Mouse (Mus musculus) lung, embryonic 16.5 days (tissue): ENCODE data around the gene Cth. TPM values are rescaled to one million over a fixed set of nuclear protein-coding genes. Genes with fewer than 3 reads are reported as not detected.

Experiments used
- ATAC-seq: fragments of 200-750 bp; cut with Nextera tagmentation; 2 replicates; pipeline ENCODE4 v1.8.0; 2017; ENCODE audit warnings: low read depth, mild to moderate bottlenecking, moderate library complexity
- H3K27ac ChIP-seq: fragments of 300-500 bp; sonication (generic); 2 replicates; pipeline ENCODE4 v1.5.1; 2014; ENCODE audit warnings: mild to moderate bottlenecking, control low read depth, low read length
- H3K27me3 ChIP-seq: fragments of 300-500 bp; sonication (generic); 2 replicates; pipeline ENCODE4 v1.6.1; 2014; ENCODE audit warnings: low read depth, low read length, mixed read lengths; ENCODE audit not compliant: control insufficient read depth, insufficient read depth
- H3K36me3 ChIP-seq: fragments of 300-500 bp; sonication (generic); 2 replicates; pipeline ENCODE4 v1.6.1; 2014; ENCODE audit warnings: low read length; ENCODE audit not compliant: control insufficient read depth, insufficient read depth
- H3K4me1 ChIP-seq: fragments of 300-500 bp; sonication (generic); replicated peaks from 2 replicates; pipeline ENCODE4 v1.6.1; 2014; ENCODE audit warnings: low read length, mixed read lengths; ENCODE audit not compliant: control insufficient read depth, insufficient read depth
- H3K4me2 ChIP-seq: fragments of 300-500 bp; sonication (generic); 2 replicates; pipeline ENCODE4 v1.6.1; 2014; ENCODE audit warnings: low read depth, low read length, control low read depth
- H3K4me3 ChIP-seq: fragments of 300-500 bp; sonication (generic); 2 replicates; pipeline ENCODE4 v1.5.1; 2014; ENCODE audit warnings: mild to moderate bottlenecking, low read length, control low read depth
- H3K9ac ChIP-seq: fragments of 300-500 bp; sonication (generic); 2 replicates; pipeline ENCODE4 v1.6.1; 2014; ENCODE audit warnings: low read length, control low read depth
- H3K9me3 ChIP-seq: fragments of 300-500 bp; sonication (generic); 2 replicates; pipeline ENCODE4 v1.6.1; 2016; ENCODE audit warnings: low read length; ENCODE audit not compliant: control insufficient read depth
- WGBS: fragments of 180-500 bp; shearing (Covaris S2); extraction: QIAGEN DNeasy Blood & Tissue Kit; methylation state at CpG from one replicate; pipeline ENCODE4 v1.1.7; 2014; 5-methylcytosine and 5-hydroxymethylcytosine counted together
- polyA plus RNA-seq: library from polyadenylated mRNA; unstranded; fragments of >200 nt; fragmentation: Nextera tagmentation; extraction: Ambion mirVana; gene quantifications from 2 replicates; pipeline ENCODE4 v1.2.1, GENCODE M21; 2015

The Cth gene
- polyA plus RNA-seq, 1 experiment from 2014 or later = 10.1 TPM

DNA sequence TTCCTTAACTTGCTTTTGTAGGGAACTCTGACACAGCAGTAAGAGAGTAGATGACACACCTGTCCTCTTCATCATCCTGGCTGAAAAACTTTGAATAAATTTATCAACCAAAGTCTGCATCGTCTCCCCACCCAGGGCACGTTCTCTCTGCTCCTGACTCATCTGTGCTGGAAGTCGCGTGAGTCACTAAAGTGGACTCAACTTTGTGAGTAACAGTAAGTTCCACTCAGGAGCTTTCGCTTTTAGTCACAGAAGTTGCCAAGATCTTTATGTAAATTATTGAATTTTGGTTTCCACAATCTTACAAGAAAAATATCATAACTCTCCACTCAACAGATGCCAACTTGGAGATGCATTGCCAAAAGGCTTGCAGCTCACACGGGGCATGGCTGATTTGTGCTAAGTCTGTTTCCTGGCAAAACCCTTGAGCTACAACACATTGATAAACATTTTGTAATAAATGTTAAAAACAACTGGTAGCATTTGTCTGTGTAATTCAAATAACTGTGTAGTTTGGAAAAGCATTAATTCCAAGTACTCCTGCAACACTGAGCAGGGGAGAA lies 40.7 kb downstream of the Cth start:
- H3K9ac ChIP-seq = no peak overlapping the region
- no peak for ATAC-seq
- H3K36me3 ChIP-seq = no peaks in the 10 kb centered on the region
- H3K27me3 ChIP-seq = no peaks in the 10 kb centered on the region
- H3K27ac ChIP-seq = no peak overlapping the region
- no peak overlapping the region for H3K4me3 ChIP-seq
- 67% methylated on average over 6 of the region's 6 CpGs for WGBS
- H3K4me2 ChIP-seq = no peak overlapping the region
- H3K4me1 ChIP-seq = no peaks in the 10 kb centered on the region
- H3K9me3 ChIP-seq = no peaks in the 10 kb centered on the region

GRCm38 (mm10) chr3:157883085-157883484 lies 41.8 kb downstream of the Cth start:
- WGBS = 74% methylated on average over 4 of the region's 4 CpGs
- Histone ChIP-seq H3K27ac (no peak overlapping the region), H3K9me3 (no peaks in the 10 kb centered on the region), H3K4me3 (no peak overlapping the region), H3K9ac (no peak overlapping the region), H3K4me1 (no peaks in the 10 kb centered on the region), H3K36me3 (no peaks in the 10 kb centered on the region), H3K4me2 (no peak overlapping the region), H3K27me3 (no peaks in the 10 kb centered on the region)
- ATAC-seq = no peak

GRCm38 (mm10) chr3:157881992-157882391 lies 42.9 kb downstream of the Cth start:
- no peaks in the 10 kb centered on the region for H3K9me3 ChIP-seq
- no peak overlapping the region for H3K4me3 ChIP-seq
- no peaks in the 10 kb centered on the region for H3K4me1 ChIP-seq
- no peak for ATAC-seq
- no peak overlapping the region for H3K4me2 ChIP-seq
- H3K36me3 ChIP-seq = no peaks in the 10 kb centered on the region
- H3K9ac ChIP-seq = no peak overlapping the region
- no peak overlapping the region for H3K27ac ChIP-seq
- 84% methylated on average over 3 of the region's 3 CpGs for WGBS
- H3K27me3 ChIP-seq = no peaks in the 10 kb centered on the region

DNA sequence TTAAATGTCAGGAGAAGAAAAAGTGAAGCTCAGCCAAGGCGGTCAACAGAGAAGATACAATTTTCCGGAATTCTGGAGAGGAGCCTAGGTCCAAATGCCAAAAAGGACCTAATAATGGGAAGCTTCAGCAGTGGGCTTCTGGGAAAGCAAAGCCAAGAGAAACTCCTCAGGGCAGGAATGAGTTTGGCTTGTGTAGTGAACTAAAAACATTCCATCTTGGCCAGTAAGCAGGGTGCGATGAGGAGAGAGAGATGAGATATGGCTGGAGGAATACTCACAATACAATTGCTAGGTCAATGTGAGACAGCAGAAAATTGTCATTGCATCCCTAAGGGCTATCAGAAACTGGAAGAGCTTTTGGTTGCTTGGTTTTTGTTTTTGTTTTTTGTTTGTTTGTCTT lies 43.9 kb downstream of the Cth start:
- ATAC-seq = 0 out of 2 replicates have a peak, but pooled peaks have one; percentile 2
- Histone ChIP-seq H3K4me1 (no peaks in the 10 kb centered on the region), H3K27ac (no peak overlapping the region), H3K27me3 (no peaks in the 10 kb centered on the region), H3K9ac (no peak overlapping the region), H3K9me3 (no peaks in the 10 kb centered on the region), H3K4me3 (no peak overlapping the region), H3K36me3 (no peaks in the 10 kb centered on the region), H3K4me2 (no peak overlapping the region)
- 83% methylated on average over 3 of the region's 3 CpGs for WGBS

- H3K4me3 ChIP-seq = no peak overlapping the region
- H3K36me3 ChIP-seq = no peaks in the 10 kb centered on the region
- H3K27ac ChIP-seq = no peak overlapping the region
- H3K9me3 ChIP-seq = no peaks in the 10 kb centered on the region
- ATAC-seq = no peak
- no peaks in the 10 kb centered on the region for H3K27me3 ChIP-seq
- H3K9ac ChIP-seq = no peak overlapping the region
- H3K4me1 ChIP-seq = no peaks in the 10 kb centered on the region; the same call in 1 of the 2 replicates
- no peak overlapping the region for H3K4me2 ChIP-seq
These were observed 47.0 kb downstream of the Cth start for GRCm38 (mm10) chr3:157877847-157878246.

DNA sequence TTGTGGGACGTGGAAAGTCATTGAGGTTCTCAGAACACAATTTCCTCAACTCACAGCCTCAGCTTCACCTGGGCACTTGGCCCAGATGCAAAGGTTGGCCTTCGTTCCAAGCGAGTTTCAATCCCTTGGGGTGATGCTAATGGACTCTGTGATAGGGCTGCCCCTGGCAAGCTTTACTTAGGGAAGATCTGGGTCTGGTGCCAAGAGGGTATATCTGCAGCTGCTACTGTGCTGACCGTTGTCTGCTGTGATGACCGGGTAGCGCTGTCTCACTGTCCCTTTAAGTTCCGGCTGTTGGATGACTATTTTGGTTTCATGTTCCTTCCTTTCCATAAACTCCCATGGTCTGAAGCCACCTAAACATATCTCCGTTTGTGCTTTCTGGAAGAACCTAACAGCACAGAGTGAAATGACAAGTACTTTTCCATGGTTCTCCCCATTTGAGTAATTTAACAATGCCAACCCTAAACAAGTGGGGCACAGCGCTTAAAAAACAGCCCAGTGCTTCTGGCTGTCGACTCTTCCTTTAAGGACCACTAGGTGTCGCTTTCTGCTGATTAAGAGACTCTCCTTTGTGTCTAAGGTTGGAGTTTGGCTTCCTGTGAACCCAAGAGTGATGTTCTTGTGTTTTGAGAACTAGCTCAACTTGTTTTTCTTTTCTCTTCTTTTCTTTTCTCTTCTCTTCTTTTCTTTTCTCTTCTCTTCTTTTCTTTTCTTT lies 48.3 kb downstream of the Cth start:
- Histone ChIP-seq H3K4me1 (no peaks in the 10 kb centered on the region; the same call in 1 of the 2 replicates), H3K4me3 (no peak overlapping the region), H3K9me3 (no peaks in the 10 kb centered on the region), H3K27ac (no peak overlapping the region), H3K27me3 (no peaks in the 10 kb centered on the region), H3K9ac (no peak overlapping the region), H3K4me2 (no peak overlapping the region), H3K36me3 (no peaks in the 10 kb centered on the region)
- 38% methylated on average over 11 of the region's 11 CpGs for WGBS
- ATAC-seq = 0 out of 2 replicates have a peak, but pooled peaks have one; percentile 54

DNA sequence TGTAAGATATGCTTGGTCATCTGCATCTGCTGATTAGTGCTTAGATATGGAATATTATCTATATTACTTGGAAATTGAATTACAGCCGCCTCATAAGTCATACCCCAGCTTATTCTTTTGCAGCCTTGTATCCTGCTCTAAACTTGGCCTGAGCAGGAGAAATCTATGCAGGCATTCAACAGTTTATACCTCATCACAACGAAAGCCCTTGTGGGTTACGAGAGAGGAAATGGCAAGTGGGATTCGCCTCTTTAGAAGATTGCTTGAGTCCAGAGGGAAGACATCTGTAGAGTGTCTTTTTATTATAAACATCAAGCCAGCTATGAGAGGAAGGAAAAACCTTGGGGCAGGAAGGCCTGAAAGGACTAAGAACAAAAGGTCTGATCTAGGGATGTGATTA lies 52.0 kb downstream of the Cth start:
- Histone ChIP-seq H3K4me2 (no peak overlapping the region), H3K27me3 (no peaks in the 10 kb centered on the region), H3K9ac (no peak overlapping the region), H3K4me3 (no peak overlapping the region), H3K4me1 (peaks cover 3% of the 10 kb centered on the region), H3K27ac (no peak overlapping the region), H3K36me3 (no peaks in the 10 kb centered on the region), H3K9me3 (no peaks in the 10 kb centered on the region)
- peak; percentile 51 for ATAC-seq
- WGBS = 36% methylated on average over 4 of the region's 4 CpGs

DNA sequence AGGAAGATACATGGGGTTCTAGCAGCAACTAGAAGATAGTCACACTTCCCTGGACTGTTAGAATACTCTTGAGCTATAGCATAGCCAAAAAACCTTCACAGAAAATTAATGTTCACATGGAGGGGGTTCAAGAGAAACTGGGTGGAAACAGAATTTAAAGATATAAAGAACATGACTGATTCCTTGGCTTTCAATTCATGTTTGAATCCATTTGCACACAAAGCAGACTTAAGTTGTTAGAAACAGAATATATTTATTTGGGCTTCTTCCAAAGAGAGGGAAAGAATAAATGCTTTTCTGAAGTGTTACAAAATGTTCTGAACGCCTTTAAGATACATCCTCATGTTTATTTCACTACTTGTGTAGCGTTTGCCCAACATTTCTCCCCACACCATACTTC lies 57.0 kb downstream of the Cth start:
- Histone ChIP-seq H3K9ac (no peak overlapping the region), H3K4me3 (no peak overlapping the region), H3K4me1 (peaks cover 3% of the 10 kb centered on the region; the same call in 1 of the 2 replicates), H3K27ac (no peak overlapping the region), H3K27me3 (no peaks in the 10 kb centered on the region), H3K36me3 (no peaks in the 10 kb centered on the region), H3K9me3 (no peaks in the 10 kb centered on the region), H3K4me2 (no peak overlapping the region)
- WGBS = 44% methylated on average over 2 of the region's 2 CpGs
- peak; percentile 64 for ATAC-seq

GRCm38 (mm10) chr3:157866251-157866650 lies 58.6 kb downstream of the Cth start:
- Histone ChIP-seq H3K4me3 (no peak overlapping the region), H3K27ac (no peak overlapping the region), H3K4me2 (no peak overlapping the region), H3K9me3 (no peaks in the 10 kb centered on the region), H3K9ac (no peak overlapping the region), H3K27me3 (no peaks in the 10 kb centered on the region), H3K4me1 (peaks cover 3% of the 10 kb centered on the region; the same call in 1 of the 2 replicates), H3K36me3 (no peaks in the 10 kb centered on the region)
- 66% methylated on average over 4 of the region's 4 CpGs for WGBS
- ATAC-seq = no peak
